Comparison of ENCODE assay signal across 13 mouse cellular contexts in the genomic region with DNA sequence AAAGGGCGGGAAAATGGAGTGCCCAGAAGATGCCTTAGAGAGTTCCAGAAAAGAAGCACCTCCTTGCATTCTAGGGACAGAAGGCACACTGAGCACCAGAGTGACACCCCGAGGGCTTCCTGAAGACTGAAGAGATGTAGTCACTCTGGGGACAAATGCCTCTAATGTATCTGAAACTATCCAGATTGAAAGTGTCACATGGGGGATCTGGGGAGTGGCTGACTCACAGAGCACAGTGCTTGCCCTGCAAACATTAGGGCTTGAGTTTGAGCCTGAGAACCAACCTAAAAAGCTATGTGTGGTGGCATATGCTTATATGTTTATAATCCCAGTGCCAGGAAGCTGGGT. TPM values are rescaled to one million over a fixed set of nuclear protein-coding genes. Genes with fewer than 3 reads are reported as not detected.
DNase-seq lines count a peak whose midpoint lies in the region; ATAC-seq and TF ChIP-seq lines count a peak whose summit lies in the region.
"Had no signal": no experiment of that assay in that cellular context is flagged by ENCODE, and none has a peak within 500 bp of the region (broad histone marks: within the 10 kb centered on the region; RNA-seq: fewer than 3 reads in every experiment).

No protein-coding gene starts in this region.

- H3K36me3 ChIP-seq in embryonic facial prominence, embryonic 14.5 days (ENCODE audit: control insufficient read depth, insufficient read depth, low read length), result no peaks in the 10 kb centered on the region
- no peaks in the 10 kb centered on the region for H3K36me3 ChIP-seq in embryonic facial prominence, embryonic 10.5 days (replicated peaks)
- no peaks in the 10 kb centered on the region for H3K36me3 ChIP-seq in small intestine, adult 2 months (ENCODE audit: control insufficient read depth, insufficient read depth, low read length)
- no peaks in the 10 kb centered on the region for H3K36me3 ChIP-seq in hindbrain, embryonic 11.5 days (ENCODE audit: control insufficient read depth, insufficient read depth, low read length)
- H3K36me3 ChIP-seq: forebrain, embryonic 10.5 days; heart, embryonic 12.5 days; kidney, embryonic 15.5 days; limb, embryonic 15.5 days had no signal

- peaks cover 15% of the 10 kb centered on the region for H3K4me1 ChIP-seq in embryonic facial prominence, embryonic 14.5 days (ENCODE audit: control insufficient read depth, insufficient read depth, low read length)
- peaks cover 7% of the 10 kb centered on the region; the same call in 1 of the 2 replicates for H3K4me1 ChIP-seq in embryonic facial prominence, embryonic 10.5 days
- peaks cover 9% of the 10 kb centered on the region; the same call in 1 of the 2 replicates for H3K4me1 ChIP-seq in small intestine, adult 2 months (ENCODE audit: control insufficient read depth, insufficient read depth, insufficient read length, low read length)
- H3K4me1 ChIP-seq in hindbrain, embryonic 11.5 days (replicated peaks; ENCODE audit: control insufficient read depth, insufficient read depth, low read length), result no peaks in the 10 kb centered on the region

- TF ChIP-seq POLR2A in small intestine, adult 2 months (IDR thresholded peaks at IDR 0.05; ENCODE audit: low read depth, low read length), result no peak

- H3K4me3 ChIP-seq in embryonic facial prominence, embryonic 14.5 days (ENCODE audit: low read depth, low read length), result no peak overlapping the region
- no peak overlapping the region for H3K4me3 ChIP-seq in embryonic facial prominence, embryonic 10.5 days
- H3K4me3 ChIP-seq in small intestine, adult 2 months (ENCODE audit: low read depth, low read length), result no peak overlapping the region
- H3K4me3 ChIP-seq in hindbrain, embryonic 11.5 days (ENCODE audit: low read depth, low read length), result no peak overlapping the region
- no peak overlapping the region for H3K4me3 ChIP-seq in left cerebral cortex, adult 2 months
- H3K4me3 ChIP-seq: forebrain, embryonic 10.5 days; heart, embryonic 12.5 days; kidney, embryonic 15.5 days; limb, embryonic 15.5 days had no signal

- WGBS in embryonic facial prominence, embryonic 14.5 days, result 60% methylated on average over 2 of the region's 2 CpGs
- WGBS in embryonic facial prominence, embryonic 10.5 days, result 75% methylated on average over 2 of the region's 2 CpGs
- WGBS in small intestine, adult 2 months, result 51% methylated on average over 2 of the region's 2 CpGs
- 80% methylated on average over 2 of the region's 2 CpGs for WGBS in hindbrain, embryonic 11.5 days

- intact Hi-C loops in left cerebral cortex, adult 2 months (cut with DNase I), result no loop called here

- DNase-seq in embryonic facial prominence, embryonic 14.5 days (ENCODE audit: low spot score), result no peak
- no peak for DNase-seq in embryonic facial prominence, embryonic 10.5 days (ENCODE audit: low spot score)
- peak; percentile 51 for DNase-seq in lung, postnatal 25 days (ENCODE audit: low spot score)
- no peak for DNase-seq in lung, postnatal 14 days
- no peak for DNase-seq in hindbrain, embryonic 11.5 days (ENCODE audit: low spot score)
- no peak for DNase-seq in left cerebral cortex, adult 2 months (ENCODE audit: extremely low spot score in 1 of 2, low spot score in 2 of 2)

- H3K9ac ChIP-seq in embryonic facial prominence, embryonic 14.5 days (ENCODE audit: low read depth, low read length), result no peak overlapping the region
- no peak overlapping the region for H3K9ac ChIP-seq in hindbrain, embryonic 11.5 days (ENCODE audit: low read depth, low read length)
- H3K9ac ChIP-seq: heart, embryonic 12.5 days; kidney, embryonic 15.5 days; limb, embryonic 15.5 days had no signal

- TF ChIP-seq CTCF in small intestine, adult 2 months (IDR thresholded peaks at IDR 0.05; ENCODE audit: extremely low read depth, insufficient read length, insufficient replicate concordance, low read depth, low read length), result no peak
- no peak for TF ChIP-seq CTCF in left cerebral cortex, adult 2 months (IDR thresholded peaks at IDR 0.05)

- no peak overlapping the region for H3K27ac ChIP-seq in embryonic facial prominence, embryonic 14.5 days (replicated peaks; ENCODE audit: low read depth, low read length)
- no peak overlapping the region for H3K27ac ChIP-seq in embryonic facial prominence, embryonic 10.5 days (replicated peaks)
- H3K27ac ChIP-seq in small intestine, adult 2 months (ENCODE audit: insufficient read depth, low read depth, low read length), result peak overlapping the region; percentile 48; the same call in 1 of the 2 replicates
- no peak overlapping the region for H3K27ac ChIP-seq in hindbrain, embryonic 11.5 days (ENCODE audit: low read depth, low read length)
- H3K27ac ChIP-seq in left cerebral cortex, adult 2 months, result no peak overlapping the region
- H3K27ac ChIP-seq: forebrain, embryonic 10.5 days; kidney, embryonic 15.5 days; limb, embryonic 15.5 days had no signal

- no peaks in the 10 kb centered on the region for H3K9me3 ChIP-seq in embryonic facial prominence, embryonic 14.5 days (ENCODE audit: control insufficient read depth, low read length)
- no peaks in the 10 kb centered on the region for H3K9me3 ChIP-seq in embryonic facial prominence, embryonic 10.5 days
- no peaks in the 10 kb centered on the region for H3K9me3 ChIP-seq in hindbrain, embryonic 11.5 days (ENCODE audit: control insufficient read depth, low read length)
- H3K9me3 ChIP-seq: forebrain, embryonic 10.5 days; heart, embryonic 12.5 days; kidney, embryonic 15.5 days; limb, embryonic 15.5 days had no signal

- no peaks in the 10 kb centered on the region for H3K27me3 ChIP-seq in embryonic facial prominence, embryonic 14.5 days (replicated peaks; ENCODE audit: control insufficient read depth, insufficient read depth, low read length)
- no peaks in the 10 kb centered on the region for H3K27me3 ChIP-seq in embryonic facial prominence, embryonic 10.5 days (replicated peaks; ENCODE audit: low read depth, poor library complexity, severe bottlenecking)
- H3K27me3 ChIP-seq in small intestine, adult 2 months (ENCODE audit: control insufficient read depth, insufficient read depth, low read length), result no peaks in the 10 kb centered on the region
- no peaks in the 10 kb centered on the region for H3K27me3 ChIP-seq in hindbrain, embryonic 11.5 days (ENCODE audit: control insufficient read depth, insufficient read depth, low read length)
- H3K27me3 ChIP-seq: heart, embryonic 12.5 days; kidney, embryonic 15.5 days had no signal

- no peak overlapping the region for H3K4me2 ChIP-seq in embryonic facial prominence, embryonic 14.5 days (ENCODE audit: low read depth, low read length)
- no peak overlapping the region for H3K4me2 ChIP-seq in hindbrain, embryonic 11.5 days (replicated peaks; ENCODE audit: low read depth, low read length)
- H3K4me2 ChIP-seq: heart, embryonic 12.5 days; kidney, embryonic 15.5 days; limb, embryonic 15.5 days had no signal

- peak; percentile 10; the same call in 1 of the 2 replicates for ATAC-seq in embryonic facial prominence, embryonic 14.5 days (ENCODE audit: low read depth)
- ATAC-seq in erythroblast, adult 5-6 weeks (replicated peaks; ENCODE audit: low FRiP score, poor library complexity, severe bottlenecking), result peak; percentile 40
- ATAC-seq in hindbrain, embryonic 11.5 days (ENCODE audit: low FRiP score), result no peak
- ATAC-seq: hindbrain, embryonic 16.5 days had no signal

RNA-seq across cellular contexts. Expression of a gene that starts 23.3 kb away (rescaled TPM):
- polyA plus RNA-seq in embryonic facial prominence, embryonic 14.5 days (2014; fragmentation: Nextera tagmentation; extraction: Ambion mirVana), result 6.7 and 7.1 TPM in 2 replicates
- 4.8 and 6.0 TPM in 2 replicates for polyA plus RNA-seq in embryonic facial prominence, embryonic 10.5 days (2016; fragmentation: Nextera tagmentation; extraction: Ambion mirVana)
- 121 and 151 TPM in 2 replicates for total RNA-seq in erythroblast, adult 5-6 weeks (2015; ENCODE audit: low replicate concordance)
- 109 and 111 TPM in 2 replicates for total RNA-seq in erythroblast, adult 5-6 weeks (2017; ENCODE audit: low replicate concordance)
- 11.0 and 15.9 TPM in 2 replicates for polyA plus RNA-seq in small intestine, adult 2 months (2012; rRNA removed)
- polyA plus RNA-seq in hindbrain, embryonic 11.5 days (2014; fragmentation: Nextera tagmentation; extraction: Ambion mirVana), result 23.3 and 26.4 TPM in 2 replicates
- 1 to 10 TPM; 1.2 to 2.4 TPM for total RNA-seq in left cerebral cortex, adult 2 months (2021)
